Comparison of ENCODE assay signal across 11 mouse cellular contexts in the genomic region with DNA sequence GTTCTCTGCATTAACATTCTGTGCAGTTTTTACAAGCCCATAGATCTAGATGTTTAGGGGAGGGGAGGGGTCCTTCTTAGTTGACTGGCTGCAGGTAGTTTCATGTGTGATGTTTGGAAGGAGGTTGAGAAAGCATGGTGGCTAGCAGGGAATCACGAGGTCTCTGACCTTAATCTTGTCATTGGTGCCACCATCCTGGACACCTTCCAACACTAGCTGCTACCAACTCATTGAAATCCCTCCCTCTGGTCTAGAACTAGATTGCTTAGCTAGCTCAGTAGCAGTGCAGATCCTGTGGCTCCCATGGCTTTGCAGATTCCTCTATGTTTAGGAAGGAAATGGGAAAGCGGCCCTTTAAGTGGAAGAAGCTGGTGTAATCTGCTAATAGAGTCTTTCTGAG. TPM values are rescaled to one million over a fixed set of nuclear protein-coding genes. Genes with fewer than 3 reads are reported as not detected.
DNase-seq lines count a peak whose midpoint lies in the region; ATAC-seq and TF ChIP-seq lines count a peak whose summit lies in the region.
"Had no signal": no experiment of that assay in that cellular context is flagged by ENCODE, and none has a peak within 500 bp of the region (broad histone marks: within the 10 kb centered on the region; RNA-seq: fewer than 3 reads in every experiment).

No protein-coding gene starts in this region.

- peak overlapping the region; percentile 18 for H3K4me3 ChIP-seq in cerebellum, adult 2 months (replicated peaks; ENCODE audit: insufficient read depth, low read depth, low read length)
- peak overlapping the region; percentile 78; the same call in 1 of the 2 replicates for H3K4me3 ChIP-seq in layer of hippocampus, adult 2 months
- H3K4me3 ChIP-seq in liver, embryonic 11.5 days (ENCODE audit: low read depth, low read length): 0 out of 2 replicates have a peak overlapping the region, but pooled peaks have one; percentile 2

- peak; percentile 47 to 58 for DNase-seq in cerebellum, adult 2 months
- no peak for DNase-seq in cerebellum, postnatal 4 days (ENCODE audit: low spot score in 2 of 2)
- no peak for DNase-seq in layer of hippocampus, adult 2 months (ENCODE audit: low spot score in 2 of 2)
- DNase-seq in layer of hippocampus, adult 9-11 months: no peak
- peak; percentile 66 to 72 for DNase-seq in adrenal gland, postnatal 36 days
- no peak for DNase-seq in liver, embryonic 11.5 days (ENCODE audit: low spot score)
- no peak for DNase-seq in retina, embryonic 14.5 days (ENCODE audit: low spot score)
- DNase-seq in frontal cortex, postnatal 36 days (ENCODE audit: low spot score in 2 of 2): no peak
- DNase-seq: gastrocnemius, adult 2 months; kidney, adult 8-10 months had no signal

- no peak for TF ChIP-seq CTCF in cerebellum, adult 2 months (IDR thresholded peaks at IDR 0.05; ENCODE audit: borderline replicate concordance, insufficient read depth, low read depth, low read length)
- TF ChIP-seq CTCF in layer of hippocampus, adult 2 months (conservative IDR thresholded peaks at IDR 0.05): no peak

- no peaks in the 10 kb centered on the region for H3K27me3 ChIP-seq in cerebellum, adult 2 months (ENCODE audit: control insufficient read depth, insufficient read depth, low read length)
- peaks cover 4% of the 10 kb centered on the region; the same call in 1 of the 2 replicates for H3K27me3 ChIP-seq in liver, embryonic 11.5 days (replicated peaks; ENCODE audit: control insufficient read depth, insufficient read depth, low read length)

- no peak overlapping the region for H3K27ac ChIP-seq in cerebellum, adult 2 months (ENCODE audit: insufficient read depth, low read length)
- H3K27ac ChIP-seq in layer of hippocampus, adult 2 months: peak overlapping the region; percentile 4; the same call in 1 of the 2 replicates
- no peak overlapping the region for H3K27ac ChIP-seq in liver, embryonic 11.5 days (ENCODE audit: low read depth, low read length)

- no peak for ATAC-seq in liver, embryonic 11.5 days (replicated peaks; ENCODE audit: low FRiP score)

- peak overlapping the region; percentile 89 for H3K4me2 ChIP-seq in liver, embryonic 11.5 days

- peaks cover 9% of the 10 kb centered on the region for H3K4me1 ChIP-seq in cerebellum, adult 2 months (ENCODE audit: control insufficient read depth, insufficient read depth, low read length)
- peaks cover 5% of the 10 kb centered on the region; the same call in 1 of the 2 replicates for H3K4me1 ChIP-seq in liver, embryonic 11.5 days (replicated peaks; ENCODE audit: control insufficient read depth, insufficient read depth, low read length)

- H3K9me3 ChIP-seq in liver, embryonic 11.5 days (ENCODE audit: control insufficient read depth, low read length): no peaks in the 10 kb centered on the region

- WGBS in cerebellum, adult 2 months: 44% methylated on average over 2 of the region's 2 CpGs
- 76% methylated on average over 2 of the region's 2 CpGs for WGBS in liver, embryonic 11.5 days

- no peaks in the 10 kb centered on the region; the same call in 1 of the 2 replicates for H3K36me3 ChIP-seq in liver, embryonic 11.5 days (ENCODE audit: control insufficient read depth, insufficient read depth, low read length)

- H3K9ac ChIP-seq in liver, embryonic 11.5 days (ENCODE audit: low read depth, low read length): no peak overlapping the region

- no peak for TF ChIP-seq POLR2A in cerebellum, adult 2 months (IDR thresholded peaks at IDR 0.05; ENCODE audit: borderline replicate concordance, insufficient read depth, low read length)

RNA-seq across cellular contexts. Expression of a gene that starts 1.5 kb away (rescaled TPM):
- 556 and 718 TPM in 2 replicates for polyA plus RNA-seq in cerebellum, adult 2 months (2012; rRNA removed)
- 10 to 100 TPM; 83.5 to 83.6 TPM for total RNA-seq in layer of hippocampus, adult 2 months (2021)
- total RNA-seq in adrenal gland, postnatal 36 days (2021): 10 to 100 TPM; 34.4 to 40.2 TPM
- 1.7 and 2.3 TPM in 2 replicates for polyA plus RNA-seq in liver, embryonic 11.5 days (2014; fragmentation: Nextera tagmentation; extraction: Ambion mirVana)

RNA-seq across cellular contexts. Expression of a gene that starts 14.8 kb away (rescaled TPM):
- polyA plus RNA-seq in cerebellum, adult 2 months (2012; rRNA removed): 6.3 TPM in 2 replicates
- 1 to 10 TPM; 3.2 to 4.2 TPM for total RNA-seq in layer of hippocampus, adult 2 months (2021)
- 10 to 100 TPM in 1 of 2 experiments, 1 to 10 TPM in 1; 9.3 to 11.5 TPM for total RNA-seq in adrenal gland, postnatal 36 days (2021)
- 4.0 TPM in 2 replicates for polyA plus RNA-seq in liver, embryonic 11.5 days (2014; fragmentation: Nextera tagmentation; extraction: Ambion mirVana)

RNA-seq across cellular contexts. Expression of a gene that starts 19.9 kb away (rescaled TPM):
- 0.13 TPM in 1 of 2 replicates, not detected in the other for polyA plus RNA-seq in cerebellum, adult 2 months (2012; rRNA removed)
- total RNA-seq in layer of hippocampus, adult 2 months (2021): not detected
- total RNA-seq in adrenal gland, postnatal 36 days (2021): under 1 TPM; 0.40 to 0.63 TPM
- 2.7 and 3.2 TPM in 2 replicates for polyA plus RNA-seq in liver, embryonic 11.5 days (2014; fragmentation: Nextera tagmentation; extraction: Ambion mirVana)
- total RNA-seq: layer of hippocampus, postnatal 25 days had no signal

RNA-seq across cellular contexts. Expression of a gene that starts 25.3 kb away (rescaled TPM):
- 61.6 and 70.4 TPM in 2 replicates for polyA plus RNA-seq in cerebellum, adult 2 months (2012; rRNA removed)
- 10 to 100 TPM; 70.8 to 75.3 TPM for total RNA-seq in layer of hippocampus, adult 2 months (2021)
- total RNA-seq in adrenal gland, postnatal 36 days (2021): 100 to 1,000 TPM; 176 to 205 TPM
- polyA plus RNA-seq in liver, embryonic 11.5 days (2014; fragmentation: Nextera tagmentation; extraction: Ambion mirVana): 287 and 311 TPM in 2 replicates

RNA-seq across cellular contexts. Expression of a gene that starts 25.4 kb away (rescaled TPM):
- polyA plus RNA-seq in cerebellum, adult 2 months (2012; rRNA removed): 80.8 and 85.4 TPM in 2 replicates
- total RNA-seq in layer of hippocampus, adult 2 months (2021): 10 to 100 TPM; 24.3 to 28.5 TPM
- total RNA-seq in adrenal gland, postnatal 36 days (2021): 10 to 100 TPM; 18.5 to 25.6 TPM
- 150 and 158 TPM in 2 replicates for polyA plus RNA-seq in liver, embryonic 11.5 days (2014; fragmentation: Nextera tagmentation; extraction: Ambion mirVana)

Comparison
In these comparisons a context has a peak if more than half of its experiments do, and no peak if none do; other contexts are left out.
1. DNase-seq: peak in cerebellum, adult 2 months (2 of 2) and adrenal gland, postnatal 36 days (2 of 2); none in cerebellum, postnatal 4 days (0 of 2), layer of hippocampus, adult 2 months (0 of 2), layer of hippocampus, adult 9-11 months (single experiment), liver, embryonic 11.5 days (single experiment), retina, embryonic 14.5 days (single experiment) and frontal cortex, postnatal 36 days (0 of 2).
2. H3K4me3 ChIP-seq: peak in every context shown above with its lines; median percentile 78 in layer of hippocampus, adult 2 months; 18 in cerebellum, adult 2 months; 2 in liver, embryonic 11.5 days.